In genomic region chr5:43103728-43104127, GRCm38 (mm10) we compare ENCODE assay signal across 15 mouse cellular contexts.
A peak's percentile ranks its signal among the peaks of the same experiment; 100 is the strongest.
DNase-seq lines count a peak whose midpoint lies in the region; ATAC-seq and TF ChIP-seq lines count a peak whose summit lies in the region.
"Had no signal": no experiment of that assay in that cellular context is flagged by ENCODE, and none has a peak within 500 bp of the region (broad histone marks: within the 10 kb centered on the region; RNA-seq: fewer than 3 reads in every experiment).

No protein-coding gene starts in this region.

- peak; percentile 13; the same call in 1 of the 2 replicates for ATAC-seq in midbrain, embryonic 11.5 days (ENCODE audit: low FRiP score)
- ATAC-seq in midbrain, embryonic 16.5 days = no peak
- ATAC-seq in stomach, embryonic 16.5 days (ENCODE audit: insufficient read depth, low FRiP score) = peak; percentile 66

- no peak overlapping the region for H3K9ac ChIP-seq in midbrain, embryonic 11.5 days (ENCODE audit: low read length)
- H3K9ac ChIP-seq in midbrain, embryonic 16.5 days (ENCODE audit: low read depth, low read length) = no peak overlapping the region
- no peak overlapping the region for H3K9ac ChIP-seq in stomach, embryonic 16.5 days (ENCODE audit: low read length)
- H3K9ac ChIP-seq: heart, embryonic 13.5 days; neural tube, embryonic 13.5 days had no signal

- no peak for TF ChIP-seq CTCF in layer of hippocampus, adult 2 months (conservative IDR thresholded peaks at IDR 0.05)

- no peaks in the 10 kb centered on the region for H3K9me3 ChIP-seq in midbrain, embryonic 11.5 days (ENCODE audit: control insufficient read depth, low read length)
- H3K9me3 ChIP-seq in midbrain, embryonic 16.5 days (replicated peaks; ENCODE audit: control insufficient read depth, low read length, poor library complexity, severe bottlenecking) = no peaks in the 10 kb centered on the region
- no peaks in the 10 kb centered on the region for H3K9me3 ChIP-seq in stomach, embryonic 16.5 days (replicated peaks; ENCODE audit: control insufficient read depth, low read length)
- no peaks in the 10 kb centered on the region for H3K9me3 ChIP-seq in embryonic facial prominence, embryonic 10.5 days
- H3K9me3 ChIP-seq: heart, embryonic 13.5 days; neural tube, embryonic 13.5 days had no signal

- no peaks in the 10 kb centered on the region for H3K27me3 ChIP-seq in midbrain, embryonic 11.5 days (ENCODE audit: control insufficient read depth, insufficient read depth, low read length)
- no peaks in the 10 kb centered on the region for H3K27me3 ChIP-seq in midbrain, embryonic 16.5 days (ENCODE audit: control insufficient read depth, insufficient read depth, low read depth, low read length)
- H3K27me3 ChIP-seq in stomach, embryonic 16.5 days (ENCODE audit: control insufficient read depth, insufficient read depth, low read length) = no peaks in the 10 kb centered on the region
- no peaks in the 10 kb centered on the region for H3K27me3 ChIP-seq in embryonic facial prominence, embryonic 10.5 days (replicated peaks; ENCODE audit: low read depth, poor library complexity, severe bottlenecking)
- H3K27me3 ChIP-seq: heart, embryonic 13.5 days; neural tube, embryonic 13.5 days had no signal

- H3K4me3 ChIP-seq in midbrain, embryonic 11.5 days (ENCODE audit: low read depth, low read length) = no peak overlapping the region
- H3K4me3 ChIP-seq in midbrain, embryonic 16.5 days (ENCODE audit: low read depth, low read length) = no peak overlapping the region
- H3K4me3 ChIP-seq in layer of hippocampus, adult 2 months = no peak overlapping the region
- H3K4me3 ChIP-seq in stomach, embryonic 16.5 days (replicated peaks; ENCODE audit: low read length) = no peak overlapping the region
- H3K4me3 ChIP-seq in embryonic facial prominence, embryonic 10.5 days = no peak overlapping the region
- H3K4me3 ChIP-seq: heart, embryonic 13.5 days; neural tube, embryonic 13.5 days had no signal

- no peak overlapping the region for H3K4me2 ChIP-seq in midbrain, embryonic 11.5 days
- H3K4me2 ChIP-seq in midbrain, embryonic 16.5 days (ENCODE audit: low read length) = no peak overlapping the region
- H3K4me2 ChIP-seq in stomach, embryonic 16.5 days (ENCODE audit: low read depth, low read length) = no peak overlapping the region
- H3K4me2 ChIP-seq: heart, embryonic 13.5 days; neural tube, embryonic 13.5 days had no signal

- no peak overlapping the region for H3K27ac ChIP-seq in midbrain, embryonic 11.5 days (ENCODE audit: low read depth, low read length)
- H3K27ac ChIP-seq in midbrain, embryonic 16.5 days (ENCODE audit: low read length) = no peak overlapping the region
- H3K27ac ChIP-seq in layer of hippocampus, adult 2 months = peak overlapping the region; percentile 7; the same call in 1 of the 2 replicates
- H3K27ac ChIP-seq in stomach, embryonic 16.5 days (ENCODE audit: low read length) = no peak overlapping the region
- no peak overlapping the region for H3K27ac ChIP-seq in embryonic facial prominence, embryonic 10.5 days (replicated peaks)
- H3K27ac ChIP-seq: heart, embryonic 13.5 days; macrophage; neural tube, embryonic 13.5 days had no signal

- WGBS in midbrain, embryonic 11.5 days = 84% methylated on average over 7 of the region's 7 CpGs
- 83% methylated on average over 7 of the region's 7 CpGs for whole genome bisulfite sequencing in midbrain, embryonic 16.5 days
- WGBS in stomach, embryonic 16.5 days = 68% methylated on average over 7 of the region's 7 CpGs
- WGBS in embryonic facial prominence, embryonic 10.5 days = 88% methylated on average over 7 of the region's 7 CpGs

- H3K4me1 ChIP-seq in midbrain, embryonic 11.5 days (ENCODE audit: control insufficient read depth, insufficient read depth, low read length) = 0 out of 2 replicates have a peak, but pooled peaks cover 2% of the 10 kb centered on the region
- H3K4me1 ChIP-seq in midbrain, embryonic 16.5 days (ENCODE audit: control insufficient read depth, insufficient read depth, low read length) = peaks cover 7% of the 10 kb centered on the region; the same call in 1 of the 2 replicates
- H3K4me1 ChIP-seq in stomach, embryonic 16.5 days (ENCODE audit: control insufficient read depth, insufficient read depth, low read length) = peaks cover 4% of the 10 kb centered on the region; the same call in 1 of the 2 replicates
- H3K4me1 ChIP-seq in embryonic facial prominence, embryonic 10.5 days = 0 out of 2 replicates have a peak, but pooled peaks cover 3% of the 10 kb centered on the region

- no peaks in the 10 kb centered on the region for H3K36me3 ChIP-seq in midbrain, embryonic 11.5 days (ENCODE audit: control insufficient read depth, insufficient read depth, low read length)
- no peaks in the 10 kb centered on the region for H3K36me3 ChIP-seq in midbrain, embryonic 16.5 days (ENCODE audit: control insufficient read depth, insufficient read depth, low read length)
- no peaks in the 10 kb centered on the region for H3K36me3 ChIP-seq in stomach, embryonic 16.5 days (ENCODE audit: control insufficient read depth, insufficient read depth, low read length)
- no peaks in the 10 kb centered on the region for H3K36me3 ChIP-seq in embryonic facial prominence, embryonic 10.5 days (replicated peaks)
- H3K36me3 ChIP-seq: heart, embryonic 13.5 days; neural tube, embryonic 13.5 days had no signal

- peak; percentile 22 to 31 for DNase-seq in frontal cortex, adult 2 months (ENCODE audit: extremely low spot score in 1 of 2, low spot score in 1 of 2)
- no peak for DNase-seq in frontal cortex, postnatal 36 days (ENCODE audit: low spot score in 2 of 2)
- no peak for DNase-seq in midbrain, embryonic 11.5 days (ENCODE audit: low spot score, missing footprints)
- DNase-seq in layer of hippocampus, adult 2 months (ENCODE audit: low spot score in 2 of 2) = peak in 1 of 2 experiments; percentile 50
- no peak for DNase-seq in embryonic facial prominence, embryonic 10.5 days (ENCODE audit: low spot score)
- DNase-seq: cerebellum, adult 11-12 months; kidney, adult 2 months; kidney, postnatal 25 days; lung, adult 2 months; spleen, adult 18-20 months had no signal

Comparison
In these comparisons a context has a peak if more than half of its experiments do, and no peak if none do; other contexts are left out.
1. DNase-seq: peak in frontal cortex, adult 2 months (2 of 2); none in frontal cortex, postnatal 36 days (0 of 2), midbrain, embryonic 11.5 days (single experiment) and embryonic facial prominence, embryonic 10.5 days (single experiment).